Mouse (Mus musculus) bone marrow, adult 2 months (tissue): ENCODE measurements around the gene Eps15l1. TPM values are rescaled to one million over a fixed set of nuclear protein-coding genes. Genes with fewer than 3 reads are reported as not detected.

Experiments
- H3K27ac ChIP-seq: fragments of 200-500 bp; 2 replicates; pipeline ENCODE4 v1.5.1; 2012; ENCODE audit warnings: low read depth, mild to moderate bottlenecking, control low read depth, inconsistent platforms, low read length; ENCODE audit not compliant: control insufficient read depth, poor library complexity, insufficient read depth
- H3K4me1 ChIP-seq: fragments of 200-500 bp; 2 replicates; pipeline ENCODE4 v1.6.1; 2011; ENCODE audit warnings: low read length; ENCODE audit not compliant: control insufficient read depth, insufficient read depth
- H3K4me3 ChIP-seq: fragments of 200-500 bp; replicated peaks from 2 replicates; pipeline ENCODE3; 2011; ENCODE audit warnings: mild to moderate bottlenecking, low read depth, low read length, control low read depth; ENCODE audit not compliant: control insufficient read depth
- CTCF ChIP-seq: fragments of 200-500 bp; IDR thresholded peaks from 2 replicates; pipeline ENCODE4 v1.5.1; 2011; ENCODE audit warnings: low read length, control low read depth; ENCODE audit not compliant: control insufficient read depth, insufficient read depth
- POLR2A ChIP-seq: fragments of 200-500 bp; IDR thresholded peaks from 2 replicates; pipeline ENCODE4 v1.6.1; 2011; ENCODE audit warnings: low read depth, mild to moderate bottlenecking, control low read depth, low read length, borderline replicate concordance; ENCODE audit not compliant: control insufficient read depth
- WGBS: fragments of 180-500 bp; shearing (Covaris S2); methylation state at CpG from one replicate; pipeline ENCODE4 v1.1.7; 2018; 5-methylcytosine and 5-hydroxymethylcytosine counted together
- polyA plus RNA-seq: library from polyadenylated mRNA; stranded (reverse); fragments of >200 nt; gene quantifications from 2 replicates; pipeline ENCODE4 v1.2.4, GENCODE M21; 2011; ENCODE audit warnings: low replicate concordance; ENCODE audit not compliant: missing spikeins, insufficient read depth, insufficient read length

Eps15l1 gene
- polyA plus RNA-seq, 1 experiment: 46.4 TPM

- Histone ChIP-seq H3K4me3 (no peak overlapping the region), H3K4me1 (no peaks in the 10 kb centered on the region), H3K27ac (no peak overlapping the region)
- WGBS: 90% methylated on average over 2 of the region's 2 CpGs
- TF ChIP-seq POLR2A (no peak), CTCF (no peak)
Observed at GRCm38 (mm10) chr8:72385737-72386136, 35.5 kb downstream of the Eps15l1 start.

- 67% methylated on average over 5 of the region's 5 CpGs for WGBS
Observed at GRCm38 (mm10) chr8:72382395-72382794, 38.9 kb downstream of the Eps15l1 start.

GRCm38 (mm10) chr8:72380656-72381055, 40.6 kb downstream of the Eps15l1 start:
- WGBS: 88% methylated on average over 8 of the region's 8 CpGs
- H3K27ac ChIP-seq: no peak overlapping the region
- no peaks in the 10 kb centered on the region for H3K4me1 ChIP-seq
- TF ChIP-seq CTCF: no peak
- TF ChIP-seq POLR2A: no peak
- no peak overlapping the region for H3K4me3 ChIP-seq

More at GRCm38 (mm10) chr8:72382395-72382794, 38.9 kb downstream of the Eps15l1 start:
- TF ChIP-seq CTCF: 0 out of 2 replicates have a peak, but pooled peaks have one; percentile 4
- no peak for TF ChIP-seq POLR2A
- Histone ChIP-seq H3K4me1 (no peaks in the 10 kb centered on the region), H3K27ac (no peak overlapping the region), H3K4me3 (no peak overlapping the region)

- H3K27ac ChIP-seq: no peak overlapping the region
- H3K4me3 ChIP-seq: no peak overlapping the region
- WGBS: 82% methylated on average over 2 of the region's 2 CpGs
- no peaks in the 10 kb centered on the region for H3K4me1 ChIP-seq
- no peak for TF ChIP-seq POLR2A
- TF ChIP-seq CTCF: no peak
Observed at GRCm38 (mm10) chr8:72376900-72377299, 44.4 kb downstream of the Eps15l1 start.

GRCm38 (mm10) chr8:72376309-72376708, 45.0 kb downstream of the Eps15l1 start:
- H3K4me3 ChIP-seq: no peak overlapping the region
- H3K4me1 ChIP-seq: no peaks in the 10 kb centered on the region
- WGBS: 87% methylated on average over 5 of the region's 5 CpGs
- TF ChIP-seq CTCF: no peak
- TF ChIP-seq POLR2A: no peak
- H3K27ac ChIP-seq: no peak overlapping the region

- WGBS: 77% methylated on average over 5 of the region's 5 CpGs
- H3K4me3 ChIP-seq: no peak overlapping the region
- no peak for TF ChIP-seq CTCF
- H3K27ac ChIP-seq: no peak overlapping the region
- H3K4me1 ChIP-seq: no peaks in the 10 kb centered on the region
Observed at GRCm38 (mm10) chr8:72375161-72375560, 46.1 kb downstream of the Eps15l1 start.

GRCm38 (mm10) chr8:72372311-72372710, 48.9 kb downstream of the Eps15l1 start:
- Histone ChIP-seq H3K4me1 (no peaks in the 10 kb centered on the region), H3K4me3 (no peak overlapping the region), H3K27ac (no peak overlapping the region)
- no peak for TF ChIP-seq CTCF
- no peak for TF ChIP-seq POLR2A
- 88% methylated on average over 4 of the region's 4 CpGs for WGBS

- TF ChIP-seq POLR2A: no peak
- no peak for TF ChIP-seq CTCF
- no peak overlapping the region for H3K27ac ChIP-seq
- no peak overlapping the region for H3K4me3 ChIP-seq
- H3K4me1 ChIP-seq: no peaks in the 10 kb centered on the region
- 86% methylated on average over 3 of the region's 3 CpGs for WGBS
Observed at GRCm38 (mm10) chr8:72371356-72371755, 49.9 kb downstream of the Eps15l1 start.

- TF ChIP-seq POLR2A (no peak), CTCF (no peak)
- Histone ChIP-seq H3K27ac (no peak overlapping the region), H3K4me3 (no peak overlapping the region), H3K4me1 (peaks cover 5% of the 10 kb centered on the region; the same call in 1 of the 2 replicates)
- 92% methylated on average over 2 of the region's 2 CpGs for WGBS
Observed at GRCm38 (mm10) chr8:72366435-72366834, 54.8 kb downstream of the Eps15l1 start.
